Mouse (Mus musculus): ENCODE data around the gene Dap3. TPM values are rescaled to one million over a fixed set of nuclear protein-coding genes. Genes with fewer than 3 reads are reported as not detected.
"Not testable (repeated sequence)": the region's sequence is repeated elsewhere in the genome, so short reads cannot be mapped to it uniquely, and the experiment has no call there.

The Dap3 gene
- total RNA-seq, 2 experiments from 2014 or later, result 116 to 126 TPM

- DNase-seq, result no peak
- intact Hi-C loops (cut with DNase I), result no loop called here
These were observed 36.6 kb downstream of the Dap3 start for GRCm38 (mm10) chr3:88914384-88914810.

- intact Hi-C loops (cut with DNase I), result no loop called here
These were observed 37.2 kb downstream of the Dap3 start, which contains the start of gene Msto1 for GRCm38 (mm10) chr3:88913511-88914383. Gene Msto1, minus strand, starts transcription at chr3:88913999.

GRCm38 (mm10) chr3:88912585-88912984, 38.4 kb downstream of the Dap3 start:
- intact Hi-C loops (cut with DNase I), result no loop called here

More at GRCm38 (mm10) chr3:88913511-88914383, 37.2 kb downstream of the Dap3 start, which contains the start of gene Msto1:
- DNase-seq, result peak; percentile 91 to 94

GRCm38 (mm10) chr3:88906393-88907159, 44.4 kb downstream of the Dap3 start:
- intact Hi-C loops (cut with DNase I), result no loop called here
- no peak for DNase-seq

More at GRCm38 (mm10) chr3:88912585-88912984, 38.4 kb downstream of the Dap3 start:
- no peak for DNase-seq

GRCm38 (mm10) chr3:88905741-88906140, 45.2 kb downstream of the Dap3 start:
- intact Hi-C loops (cut with DNase I), result no loop called here

GRCm38 (mm10) chr3:88905209-88905608, 45.8 kb downstream of the Dap3 start:
- intact Hi-C loops (cut with DNase I), result no loop called here
- DNase-seq, result no peak

More at GRCm38 (mm10) chr3:88905741-88906140, 45.2 kb downstream of the Dap3 start:
- DNase-seq, result no peak

GRCm38 (mm10) chr3:88904803-88905202, 46.2 kb downstream of the Dap3 start:
- intact Hi-C loops (cut with DNase I), result no loop called here
- no peak for DNase-seq

GRCm38 (mm10) chr3:88893011-88893410, 58.0 kb downstream of the Dap3 start:
- DNase-seq; intact Hi-C loops (cut with DNase I): not testable (repeated sequence)

- DNase-seq, result not testable (repeated sequence)
- intact Hi-C loops (cut with DNase I), result loop anchor here (2.0 kb wide), 1 partner anchor 78 kb away; no protein-coding TSS in a partner anchor
These were observed 68.4 kb downstream of the Dap3 start for GRCm38 (mm10) chr3:88882536-88882935.

Other genes with a start within 250 kb of the Dap3 start
- gene Rit1, start 234.3 kb downstream of the Dap3 start, total RNA-seq (2021), result 10 to 100 TPM; 59.5 to 73.4 TPM
- 1 to 10 TPM; 4.3 to 5.0 TPM for gene Syt11, start 176.0 kb downstream of the Dap3 start, total RNA-seq (2021)
- 10 to 100 TPM; 26.4 to 28.4 TPM for gene Gon4l, start 116.0 kb downstream of the Dap3 start, total RNA-seq (2021)
- gene Msto1, start 37.2 kb downstream of the Dap3 start, total RNA-seq (2021), result 10 to 100 TPM; 14.9 TPM
- gene Ash1l, start 559 bp downstream of the Dap3 start, total RNA-seq (2021), result 10 to 100 TPM; 41.8 to 42.2 TPM
- 10 to 100 TPM; 16.0 to 17.7 TPM for gene Rusc1, start 142.1 kb upstream of the Dap3 start, total RNA-seq (2021)
- not detected for gene Gm43738, start 149.9 kb upstream of the Dap3 start, total RNA-seq (2021)
- 10 to 100 TPM; 19.7 to 23.5 TPM for gene Fdps, start 150.8 kb upstream of the Dap3 start, total RNA-seq (2021)
- not detected for gene Pklr, start 185.0 kb upstream of the Dap3 start, total RNA-seq (2021)
- gene Hcn3, start 209.0 kb upstream of the Dap3 start, total RNA-seq (2021), result under 1 TPM; 0.49 to 0.60 TPM
- gene Clk2, start 213.6 kb upstream of the Dap3 start, total RNA-seq (2021), result 10 to 100 TPM; 23.3 to 23.6 TPM
- gene Scamp3, start 226.3 kb upstream of the Dap3 start, total RNA-seq (2021), result 10 to 100 TPM; 47.2 to 48.7 TPM
- gene Fam189b, start 232.0 kb upstream of the Dap3 start, total RNA-seq (2021), result 1 to 10 TPM; 7.1 to 7.6 TPM

Data from heart, postnatal 14 days (tissue).